In the genomic region with DNA sequence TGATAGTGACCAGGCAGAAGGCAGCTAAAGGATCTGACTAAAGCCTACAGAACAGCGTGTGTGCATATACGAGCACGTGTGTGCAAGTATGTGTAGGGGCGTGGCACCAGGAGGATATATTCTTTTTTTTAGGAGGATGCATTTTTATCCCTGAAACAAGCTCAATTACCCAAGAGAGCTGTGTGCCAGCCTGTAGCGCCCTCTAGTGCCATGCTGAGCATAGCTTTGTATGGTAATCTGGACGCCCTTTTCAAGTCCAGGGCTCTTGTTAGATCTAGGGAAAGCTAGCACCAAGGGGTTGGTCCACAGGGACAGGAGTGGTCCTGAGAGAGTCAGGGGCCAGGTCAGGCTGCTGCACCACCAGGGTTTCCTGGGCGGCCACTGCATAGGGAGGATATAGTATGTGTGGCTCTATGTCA, we compare ENCODE assay signal across 1 mouse cellular context.
TF ChIP-seq lines count a peak whose summit lies in the region.

No protein-coding gene starts in this region.

TF ChIP-seq in MEL, 35 proteins besides CTCF, POLR2A, EP300 and RAD21 (continued from another document):
- no peak for TF ChIP-seq ZKSCAN1 (IDR thresholded peaks at IDR 0.05; ENCODE audit: low read depth, low read length)
- TF ChIP-seq ZMIZ1 (IDR thresholded peaks at IDR 0.05; ENCODE audit: low read depth, low read length): no peak
- no peak for TF ChIP-seq GABPA (IDR thresholded peaks at IDR 0.05; ENCODE audit: low read depth, low read length)
